Mouse (Mus musculus): ENCODE results near the gene Cdk1.
A peak's percentile ranks its signal among the peaks of the same experiment; 100 is the strongest.
"Not testable (repeated sequence)": the region's sequence is repeated elsewhere in the genome, so short reads cannot be mapped to it uniquely, and the experiment has no call there.

Cdk1 gene

GRCm38 (mm10) chr10:69352212-69353085, at the start of gene Cdk1:
Gene Cdk1 (minus strand): TSS chr10:69352938.
- DNase-seq (ENCODE audit: inconsistent age in 2 of 2, low spot score in 1 of 2): peak; percentile 93 to 98

GRCm38 (mm10) chr10:69399814-69400385, 47.2 kb upstream of the Cdk1 start:
- DNase-seq (ENCODE audit: inconsistent age in 2 of 2, low spot score in 1 of 2): no peak

GRCm38 (mm10) chr10:69398763-69399590, 46.2 kb upstream of the Cdk1 start, which contains the start of gene Ank3:
Gene Ank3 (plus strand): TSS chr10:69398773.
- peak in 1 of 2 experiments; percentile 47 for DNase-seq (ENCODE audit: inconsistent age in 2 of 2, low spot score in 1 of 2)

GRCm38 (mm10) chr10:69398197-69398762, 45.5 kb upstream of the Cdk1 start:
- peak in 1 of 2 experiments; percentile 26 for DNase-seq (ENCODE audit: inconsistent age in 2 of 2, low spot score in 1 of 2)

GRCm38 (mm10) chr10:69389511-69389910, 36.8 kb upstream of the Cdk1 start:
- DNase-seq (ENCODE audit: inconsistent age in 2 of 2, low spot score in 1 of 2): no peak

- no peak for DNase-seq (ENCODE audit: inconsistent age in 2 of 2, low spot score in 1 of 2)
Observed at GRCm38 (mm10) chr10:69386767-69387166, 34.0 kb upstream of the Cdk1 start.

GRCm38 (mm10) chr10:69385136-69385535, 32.4 kb upstream of the Cdk1 start:
- no peak for DNase-seq (ENCODE audit: inconsistent age in 2 of 2, low spot score in 1 of 2)

- DNase-seq (ENCODE audit: inconsistent age in 2 of 2, low spot score in 1 of 2): no peak
Observed at GRCm38 (mm10) chr10:69384640-69385039, 31.9 kb upstream of the Cdk1 start.

- DNase-seq (ENCODE audit: inconsistent age in 2 of 2, low spot score in 1 of 2): no peak
Observed at GRCm38 (mm10) chr10:69383186-69383585, 30.4 kb upstream of the Cdk1 start.

- no peak for DNase-seq (ENCODE audit: inconsistent age in 2 of 2, low spot score in 1 of 2)
Observed at GRCm38 (mm10) chr10:69375154-69375553, 22.4 kb upstream of the Cdk1 start.

GRCm38 (mm10) chr10:69373796-69374550, 21.2 kb upstream of the Cdk1 start:
- DNase-seq (ENCODE audit: inconsistent age in 2 of 2, low spot score in 1 of 2): no peak

- DNase-seq (ENCODE audit: inconsistent age in 2 of 2, low spot score in 1 of 2): no peak
Observed at GRCm38 (mm10) chr10:69372061-69372460, 19.3 kb upstream of the Cdk1 start.

- peak; percentile 13 to 54 for DNase-seq (ENCODE audit: inconsistent age in 2 of 2, low spot score in 1 of 2)
Observed at GRCm38 (mm10) chr10:69371441-69371840, 18.7 kb upstream of the Cdk1 start.

- no peak for DNase-seq (ENCODE audit: inconsistent age in 2 of 2, low spot score in 1 of 2)
Observed at GRCm38 (mm10) chr10:69369321-69369720, 16.6 kb upstream of the Cdk1 start.

GRCm38 (mm10) chr10:69366877-69367387, 14.2 kb upstream of the Cdk1 start:
- DNase-seq (ENCODE audit: inconsistent age in 2 of 2, low spot score in 1 of 2): peak in 1 of 2 experiments; percentile 26

GRCm38 (mm10) chr10:69366208-69366607, 13.5 kb upstream of the Cdk1 start:
- no peak for DNase-seq (ENCODE audit: inconsistent age in 2 of 2, low spot score in 1 of 2)

GRCm38 (mm10) chr10:69359666-69360065, 6.9 kb upstream of the Cdk1 start:
- DNase-seq (ENCODE audit: inconsistent age in 2 of 2, low spot score in 1 of 2): no peak

- not testable (repeated sequence) for DNase-seq (ENCODE audit: inconsistent age in 2 of 2, low spot score in 1 of 2)
Observed at GRCm38 (mm10) chr10:69353086-69353479, 345 bp upstream of the Cdk1 start.

- peak in 1 of 2 experiments; percentile 7 for DNase-seq (ENCODE audit: inconsistent age in 2 of 2, low spot score in 1 of 2)
Observed at GRCm38 (mm10) chr10:69351842-69352211, 911 bp downstream of the Cdk1 start.
